Mouse (Mus musculus): ENCODE results near the gene C77080. TPM values are rescaled to one million over a fixed set of nuclear protein-coding genes. Genes with fewer than 3 reads are reported as not detected.

C77080 gene
- polyA plus RNA-seq, 1 experiment from 2014 or later = 8.2 TPM

DNA sequence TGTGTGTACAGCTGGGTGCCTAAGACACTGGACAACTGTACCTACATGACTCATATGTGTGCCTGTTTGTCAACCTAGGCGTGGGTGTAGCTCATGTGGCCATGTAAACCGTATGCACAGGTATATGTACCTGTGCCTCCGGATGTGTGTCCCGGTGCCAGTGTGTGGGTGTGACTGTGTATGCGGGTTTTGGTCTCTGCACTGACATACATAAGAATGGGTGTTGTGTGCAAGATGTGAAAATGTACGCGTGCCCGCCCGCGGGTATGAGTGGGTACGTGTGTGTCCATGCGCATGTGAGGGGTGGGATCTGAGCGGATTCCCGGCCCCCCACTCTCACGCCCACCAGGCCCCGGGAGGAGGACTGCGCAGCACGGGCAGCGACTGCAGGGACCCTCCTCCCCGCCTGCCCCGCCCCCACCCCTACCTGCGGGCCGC, 22.6 kb downstream of the C77080 start:
- Histone ChIP-seq H3K4me3 (replicated peaks; ENCODE audit: low read length) (peak overlapping the region; percentile 62), H3K9me3 (replicated peaks; ENCODE audit: control insufficient read depth, low read length) (no peaks in the 10 kb centered on the region), H3K4me2 (ENCODE audit: low read depth, low read length) (peak overlapping the region; percentile 76), H3K36me3 (ENCODE audit: control insufficient read depth, insufficient read depth, low read length) (no peaks in the 10 kb centered on the region), H3K9ac (ENCODE audit: low read length) (peak overlapping the region; percentile 74), H3K27me3 (ENCODE audit: control insufficient read depth, insufficient read depth, low read length) (no peaks in the 10 kb centered on the region), H3K4me1 (ENCODE audit: control insufficient read depth, insufficient read depth, low read length) (peaks cover 60% of the 10 kb centered on the region), H3K27ac (ENCODE audit: low read length) (peak overlapping the region; percentile 89)
- 1% methylated on average over 22 of the region's 23 CpGs for WGBS
- ATAC-seq (ENCODE audit: insufficient read depth, low FRiP score) = peak; percentile 19; the same call in 1 of the 2 replicates

DNA sequence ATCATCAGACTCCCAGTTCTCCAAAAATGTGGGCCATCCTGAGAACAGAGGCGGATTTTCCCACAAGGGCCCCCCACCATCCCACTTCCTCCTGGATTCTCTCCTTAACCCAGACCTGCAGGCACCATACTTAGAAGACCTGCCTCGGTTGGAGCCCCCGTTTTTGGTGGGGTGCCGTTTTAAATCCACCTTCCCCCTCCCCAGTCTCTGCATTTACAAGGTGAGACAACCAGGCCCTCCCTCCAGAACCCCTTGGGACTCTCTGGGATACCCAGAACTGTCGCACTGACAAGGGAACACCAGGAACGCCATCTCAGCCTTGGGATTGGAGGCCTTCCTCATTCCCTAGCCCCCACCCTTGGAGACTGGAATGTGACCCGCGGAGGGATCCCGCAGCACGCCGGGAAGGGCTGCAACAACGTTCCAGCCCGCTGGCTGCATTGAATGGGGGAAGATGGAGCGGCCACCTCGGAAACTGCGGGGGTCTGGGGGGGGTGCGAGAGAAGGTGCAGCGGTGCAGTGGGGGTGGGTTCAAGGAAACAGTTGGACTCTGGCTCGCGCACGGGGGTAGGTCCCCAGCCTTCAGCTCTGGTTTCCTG, 23.3 kb downstream of the C77080 start:
- H3K9me3 ChIP-seq (replicated peaks; ENCODE audit: control insufficient read depth, low read length) = no peaks in the 10 kb centered on the region
- H3K4me2 ChIP-seq (ENCODE audit: low read depth, low read length) = peak overlapping the region; percentile 76
- peaks cover 66% of the 10 kb centered on the region for H3K4me1 ChIP-seq (ENCODE audit: control insufficient read depth, insufficient read depth, low read length)
- H3K36me3 ChIP-seq (ENCODE audit: control insufficient read depth, insufficient read depth, low read length) = no peaks in the 10 kb centered on the region
- WGBS = 11% methylated on average over 21 of the region's 21 CpGs
- H3K9ac ChIP-seq (ENCODE audit: low read length) = peak overlapping the region; percentile 74
- ATAC-seq (ENCODE audit: insufficient read depth, low FRiP score) = no peak
- H3K27ac ChIP-seq (ENCODE audit: low read length) = peak overlapping the region; percentile 89
- H3K27me3 ChIP-seq (ENCODE audit: control insufficient read depth, insufficient read depth, low read length) = no peaks in the 10 kb centered on the region
- H3K4me3 ChIP-seq (replicated peaks; ENCODE audit: low read length) = peak overlapping the region; percentile 62

DNA sequence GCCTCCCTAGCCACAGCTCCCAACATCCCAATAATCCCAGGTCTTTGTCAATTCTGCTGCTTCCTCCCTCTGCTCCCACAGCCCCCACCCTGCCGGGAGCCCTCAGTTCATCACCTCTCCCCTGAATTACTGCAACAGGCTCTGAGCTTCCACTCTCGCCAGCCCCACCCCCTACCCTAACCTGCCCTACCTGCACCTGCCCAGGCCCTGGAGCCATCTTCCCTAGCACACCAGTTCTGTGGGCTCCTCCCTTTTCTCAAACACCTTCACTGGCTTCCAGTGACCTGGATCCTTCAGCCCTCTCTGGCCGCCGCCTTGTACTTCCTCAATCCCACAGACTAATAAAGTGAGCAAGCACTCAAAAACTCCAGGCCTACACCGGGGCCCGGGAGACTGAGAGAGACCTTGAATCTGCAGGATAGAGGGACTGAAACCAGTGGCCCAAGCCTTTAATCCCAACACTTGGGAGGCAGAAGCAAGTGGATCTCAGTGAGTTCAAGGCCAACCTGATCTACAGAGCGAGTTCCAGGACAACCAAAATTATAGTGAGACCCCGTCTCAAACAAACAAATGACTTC, 24.9 kb downstream of the C77080 start:
- Histone ChIP-seq H3K4me3 (replicated peaks; ENCODE audit: low read length) (no peak overlapping the region), H3K9me3 (replicated peaks; ENCODE audit: control insufficient read depth, low read length) (no peaks in the 10 kb centered on the region), H3K9ac (ENCODE audit: low read length) (no peak overlapping the region), H3K27me3 (ENCODE audit: control insufficient read depth, insufficient read depth, low read length) (no peaks in the 10 kb centered on the region), H3K27ac (ENCODE audit: low read length) (peak overlapping the region; percentile 89), H3K36me3 (ENCODE audit: control insufficient read depth, insufficient read depth, low read length) (no peaks in the 10 kb centered on the region), H3K4me1 (ENCODE audit: control insufficient read depth, insufficient read depth, low read length) (peaks cover 63% of the 10 kb centered on the region), H3K4me2 (ENCODE audit: low read depth, low read length) (peak overlapping the region; percentile 76; the same call in 1 of the 2 replicates)
- WGBS = 74% methylated on average over 8 of the region's 8 CpGs
- no peak for ATAC-seq (ENCODE audit: insufficient read depth, low FRiP score)

DNA sequence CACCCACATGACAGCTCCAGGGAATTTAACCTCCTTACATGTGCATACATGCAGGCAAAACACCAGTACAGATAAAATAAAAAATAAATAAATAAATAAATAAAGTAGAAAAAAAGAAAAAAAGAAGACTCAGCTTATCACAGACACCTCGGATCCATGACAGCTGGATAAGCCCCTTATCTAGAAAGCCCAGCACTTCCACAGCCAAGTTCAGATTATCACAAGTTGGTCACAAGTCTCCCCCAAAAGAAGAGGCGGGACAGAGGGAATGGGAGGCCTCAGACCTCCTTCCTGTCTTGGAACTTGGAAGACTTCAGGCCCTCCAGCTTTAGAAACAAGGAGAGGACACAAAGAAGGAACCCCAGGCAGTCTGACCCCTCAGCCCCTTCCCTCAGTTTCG, 26.1 kb downstream of the C77080 start:
- H3K9me3 ChIP-seq (replicated peaks; ENCODE audit: control insufficient read depth, low read length) = no peaks in the 10 kb centered on the region
- H3K27ac ChIP-seq (ENCODE audit: low read length) = peak overlapping the region; percentile 89
- no peaks in the 10 kb centered on the region for H3K36me3 ChIP-seq (ENCODE audit: control insufficient read depth, insufficient read depth, low read length)
- H3K4me1 ChIP-seq (ENCODE audit: control insufficient read depth, insufficient read depth, low read length) = peaks cover 67% of the 10 kb centered on the region
- H3K4me2 ChIP-seq (ENCODE audit: low read depth, low read length) = no peak overlapping the region
- peak overlapping the region; percentile 46 for H3K9ac ChIP-seq (ENCODE audit: low read length)
- whole genome bisulfite sequencing = 67% methylated on average over 3 of the region's 3 CpGs
- H3K27me3 ChIP-seq (ENCODE audit: control insufficient read depth, insufficient read depth, low read length) = no peaks in the 10 kb centered on the region
- no peak overlapping the region for H3K4me3 ChIP-seq (replicated peaks; ENCODE audit: low read length)
- no peak for ATAC-seq (ENCODE audit: insufficient read depth, low FRiP score)

DNA sequence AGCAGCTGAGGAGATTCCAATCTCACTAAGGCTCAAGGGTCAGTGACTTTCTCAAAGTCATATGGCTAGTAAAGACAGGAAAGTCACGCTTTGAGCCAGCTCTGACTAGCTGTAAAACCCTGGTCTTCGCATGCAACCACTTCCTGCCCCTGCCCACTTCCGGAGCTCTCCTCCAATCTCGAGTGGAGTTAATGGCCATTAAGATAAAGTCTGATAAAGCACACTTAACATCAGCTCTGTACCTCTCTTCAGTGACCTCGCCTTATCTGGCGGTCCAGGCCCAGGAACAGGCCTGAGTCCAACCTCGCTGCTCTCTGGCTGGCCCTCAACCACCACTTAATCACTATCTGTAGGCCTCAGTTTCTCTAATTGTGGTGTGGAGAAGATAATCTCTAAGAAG, 26.7 kb downstream of the C77080 start:
- Histone ChIP-seq H3K9ac (ENCODE audit: low read length) (no peak overlapping the region), H3K4me2 (ENCODE audit: low read depth, low read length) (no peak overlapping the region), H3K4me1 (ENCODE audit: control insufficient read depth, insufficient read depth, low read length) (peaks cover 64% of the 10 kb centered on the region), H3K36me3 (ENCODE audit: control insufficient read depth, insufficient read depth, low read length) (no peaks in the 10 kb centered on the region), H3K27me3 (ENCODE audit: control insufficient read depth, insufficient read depth, low read length) (no peaks in the 10 kb centered on the region), H3K4me3 (replicated peaks; ENCODE audit: low read length) (no peak overlapping the region), H3K27ac (ENCODE audit: low read length) (peak overlapping the region; percentile 89), H3K9me3 (replicated peaks; ENCODE audit: control insufficient read depth, low read length) (no peaks in the 10 kb centered on the region)
- no peak for ATAC-seq (ENCODE audit: insufficient read depth, low FRiP score)
- 42% methylated on average over 7 of the region's 7 CpGs for whole genome bisulfite sequencing

DNA sequence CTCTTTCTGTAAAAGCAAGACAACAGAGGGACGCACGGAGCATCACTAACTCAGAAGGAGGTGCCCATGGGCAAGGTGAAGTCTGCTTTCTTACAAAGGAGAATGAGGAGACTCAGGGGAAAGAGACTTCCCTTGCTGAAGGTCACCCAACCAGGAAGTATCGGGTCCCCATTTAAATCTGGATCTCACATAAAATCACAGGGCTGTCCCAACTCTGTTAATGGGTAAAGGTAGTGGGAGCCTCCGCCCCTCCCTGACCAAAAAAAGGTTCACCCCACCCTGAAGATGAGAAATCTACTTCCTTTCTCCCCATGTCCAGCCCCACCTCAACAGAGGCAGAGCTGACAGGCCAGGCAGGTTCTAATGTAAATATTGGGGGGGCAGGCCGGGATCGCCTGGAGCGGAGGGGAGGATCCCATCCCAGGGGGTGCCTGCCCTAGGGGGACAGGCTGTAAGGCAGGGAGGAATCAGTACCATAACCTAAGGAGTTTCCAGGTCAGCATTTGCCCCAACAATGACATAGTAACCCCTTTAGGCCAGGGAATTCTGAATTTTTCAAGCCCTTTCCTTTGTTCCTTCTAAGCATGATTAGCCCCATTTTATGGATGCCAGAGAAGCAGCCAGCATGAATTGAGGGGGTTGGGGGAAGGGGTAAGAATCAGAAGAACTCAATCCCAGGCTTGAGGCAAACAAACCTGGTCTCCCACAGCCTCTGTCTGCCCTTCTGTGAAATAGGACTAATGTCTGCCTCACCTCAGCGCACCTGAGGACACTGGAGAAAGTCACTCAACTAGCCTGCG, 28.4 kb downstream of the C77080 start:
- H3K4me1 ChIP-seq (ENCODE audit: control insufficient read depth, insufficient read depth, low read length) = peaks cover 59% of the 10 kb centered on the region
- peak overlapping the region; percentile 49 for H3K4me2 ChIP-seq (ENCODE audit: low read depth, low read length)
- peak; percentile 36; the same call in 1 of the 2 replicates for ATAC-seq (ENCODE audit: insufficient read depth, low FRiP score)

DNA sequence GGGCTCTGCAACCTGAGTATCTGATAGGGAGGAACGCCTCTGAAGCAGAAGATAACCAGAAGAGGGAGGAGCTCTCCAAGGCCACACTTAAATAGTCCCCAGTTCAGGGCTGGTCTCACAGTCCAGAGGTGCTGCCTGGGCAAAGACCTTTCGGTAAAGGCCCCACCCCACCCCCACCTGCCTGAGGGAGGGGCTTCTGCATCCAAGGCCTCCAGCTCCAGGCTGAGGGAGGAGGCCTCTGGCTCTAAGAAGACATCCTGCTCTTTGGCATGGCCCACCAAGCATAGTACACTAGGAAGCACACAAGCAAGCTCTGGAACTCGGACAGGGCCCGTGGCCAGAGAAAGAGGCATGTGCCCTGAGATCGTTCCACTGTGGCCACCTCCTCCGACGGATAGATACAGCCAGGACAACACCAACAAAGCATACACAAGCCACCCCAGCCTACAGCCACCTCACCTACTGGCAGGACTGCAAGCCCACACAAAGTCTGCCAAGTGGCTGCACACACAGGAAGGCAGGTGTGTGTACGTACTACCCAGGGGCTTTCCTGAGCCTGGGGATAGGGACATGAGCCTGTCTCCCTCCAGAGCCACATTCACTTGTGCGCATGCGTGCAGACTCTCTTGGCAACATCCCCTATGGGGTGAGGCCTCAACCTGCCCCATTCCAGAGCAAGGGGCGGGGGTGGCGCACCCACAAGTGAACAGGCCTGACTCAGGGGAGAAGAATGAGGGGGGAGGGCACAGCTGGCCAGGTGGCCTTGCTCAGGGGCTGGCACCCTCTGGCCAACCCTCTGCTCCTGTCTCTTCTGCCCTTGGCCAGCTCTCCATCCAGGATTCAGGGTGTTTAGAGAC, 29.4 kb downstream of the C77080 start:
- Histone ChIP-seq H3K4me1 (ENCODE audit: control insufficient read depth, insufficient read depth, low read length) (peaks cover 60% of the 10 kb centered on the region), H3K4me3 (replicated peaks; ENCODE audit: low read length) (peak overlapping the region; percentile 15; the same call in 1 of the 2 replicates), H3K4me2 (ENCODE audit: low read depth, low read length) (peak overlapping the region; percentile 49), H3K36me3 (ENCODE audit: control insufficient read depth, insufficient read depth, low read length) (no peaks in the 10 kb centered on the region), H3K27ac (ENCODE audit: low read length) (peak overlapping the region; percentile 98), H3K27me3 (ENCODE audit: control insufficient read depth, insufficient read depth, low read length) (peaks cover 4% of the 10 kb centered on the region; the same call in 1 of the 2 replicates), H3K9ac (ENCODE audit: low read length) (peak overlapping the region; percentile 66), H3K9me3 (replicated peaks; ENCODE audit: control insufficient read depth, low read length) (no peaks in the 10 kb centered on the region)
- WGBS = 53% methylated on average over 12 of the region's 12 CpGs
- ATAC-seq (ENCODE audit: insufficient read depth, low FRiP score) = peak; percentile 79

More for the DNA sequence above, 28.4 kb downstream of the C77080 start:
- Histone ChIP-seq H3K27me3 (ENCODE audit: control insufficient read depth, insufficient read depth, low read length) (no peaks in the 10 kb centered on the region), H3K9me3 (replicated peaks; ENCODE audit: control insufficient read depth, low read length) (no peaks in the 10 kb centered on the region), H3K9ac (ENCODE audit: low read length) (peak overlapping the region; percentile 66), H3K36me3 (ENCODE audit: control insufficient read depth, insufficient read depth, low read length) (no peaks in the 10 kb centered on the region), H3K27ac (ENCODE audit: low read length) (peak overlapping the region; percentile 98), H3K4me3 (replicated peaks; ENCODE audit: low read length) (no peak overlapping the region)
- 59% methylated on average over 9 of the region's 9 CpGs for WGBS

DNA sequence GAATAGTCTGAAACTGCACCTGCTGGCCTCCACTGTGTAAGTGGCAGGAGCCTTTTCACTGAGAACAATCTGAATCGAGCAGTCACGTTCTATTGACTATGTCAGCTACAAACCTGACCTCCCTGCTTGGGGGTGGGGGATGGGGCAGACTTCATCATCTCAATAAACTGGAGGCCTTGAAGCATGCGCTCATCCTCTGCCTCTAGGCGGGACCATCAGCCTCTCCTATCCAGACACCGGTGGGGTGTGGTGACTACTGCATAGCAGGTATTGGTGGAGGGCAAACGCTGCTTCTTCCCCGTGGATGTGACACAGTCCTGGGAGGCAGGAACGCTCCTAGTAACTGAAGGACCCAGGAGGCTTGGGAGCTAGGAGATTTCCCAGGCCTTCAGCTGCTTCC, 30.3 kb downstream of the C77080 start:
- peaks cover 4% of the 10 kb centered on the region; the same call in 1 of the 2 replicates for H3K27me3 ChIP-seq (ENCODE audit: control insufficient read depth, insufficient read depth, low read length)
- H3K36me3 ChIP-seq (ENCODE audit: control insufficient read depth, insufficient read depth, low read length) = no peaks in the 10 kb centered on the region
- peak overlapping the region; percentile 49; the same call in 1 of the 2 replicates for H3K4me2 ChIP-seq (ENCODE audit: low read depth, low read length)
- no peaks in the 10 kb centered on the region for H3K9me3 ChIP-seq (replicated peaks; ENCODE audit: control insufficient read depth, low read length)
- H3K9ac ChIP-seq (ENCODE audit: low read length) = peak overlapping the region; percentile 66
- peak overlapping the region; percentile 98 for H3K27ac ChIP-seq (ENCODE audit: low read length)
- no peak overlapping the region for H3K4me3 ChIP-seq (replicated peaks; ENCODE audit: low read length)
- 50% methylated on average over 8 of the region's 8 CpGs for WGBS
- ATAC-seq (ENCODE audit: insufficient read depth, low FRiP score) = no peak
- peaks cover 64% of the 10 kb centered on the region for H3K4me1 ChIP-seq (ENCODE audit: control insufficient read depth, insufficient read depth, low read length)

Measured in stomach, embryonic 16.5 days (tissue).